Mouse (Mus musculus): ENCODE measurements around the gene Gpr171.

GRCm38 (mm10) chr3:59101218-59101986 lies at the start of gene Gpr171:
- no peak for TF ChIP-seq CTCF (IDR thresholded peaks at IDR 0.05; ENCODE audit: low read depth, low read length)
- TF ChIP-seq GATA1 (IDR thresholded peaks at IDR 0.05; ENCODE audit: borderline replicate concordance, low read length), result no peak
- TF ChIP-seq TAL1 (conservative IDR thresholded peaks at IDR 0.05; ENCODE audit: low read depth, low read length), result no peak
- no peak for TF ChIP-seq GATA2 (IDR thresholded peaks at IDR 0.05; ENCODE audit: borderline replicate concordance, low read depth, low read length)
